30 mouse cellular contexts compared by ENCODE assay signal in the genomic region with DNA sequence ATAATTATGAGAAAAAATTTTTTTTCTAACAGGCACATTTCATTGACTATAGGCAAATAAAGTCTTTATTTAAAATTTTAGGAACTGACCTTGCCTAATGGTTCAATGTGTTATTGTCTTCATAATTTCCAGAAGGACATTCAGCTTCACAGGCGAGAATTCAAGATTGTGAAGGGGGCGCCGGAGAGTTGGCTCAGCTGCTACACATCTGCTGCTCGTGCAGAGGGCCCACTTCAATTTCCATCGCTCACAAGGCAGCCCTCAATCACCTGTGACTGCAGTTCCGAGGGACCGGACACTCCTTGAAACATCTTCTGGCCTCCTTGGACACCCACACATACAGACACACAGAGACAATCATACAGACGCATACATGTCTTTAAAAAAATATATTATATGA. TPM values are rescaled to one million over a fixed set of nuclear protein-coding genes. Genes with fewer than 3 reads are reported as not detected.
DNase-seq lines count a peak whose midpoint lies in the region; ATAC-seq and TF ChIP-seq lines count a peak whose summit lies in the region.
"Had no signal": no experiment of that assay in that cellular context is flagged by ENCODE, and none has a peak within 500 bp of the region (broad histone marks: within the 10 kb centered on the region; RNA-seq: fewer than 3 reads in every experiment).

No protein-coding gene starts in this region.

- 87% methylated on average over 8 of the region's 8 CpGs for WGBS in thymus, adult 2 months
- WGBS in stomach, postnatal 0 days, result 78% methylated on average over 8 of the region's 8 CpGs

- TF ChIP-seq RAD21 in MEL (IDR thresholded peaks at IDR 0.05; ENCODE audit: low read depth, low read length), result no peak; the same call in 1 of the 2 replicates

- no peaks in the 10 kb centered on the region for H3K9me3 ChIP-seq in MEL (replicated peaks; ENCODE audit: insufficient read depth, low read length)
- H3K9me3 ChIP-seq in stomach, postnatal 0 days (ENCODE audit: control insufficient read depth, low read length), result no peaks in the 10 kb centered on the region
- H3K9me3 ChIP-seq: forebrain, embryonic 10.5 days; heart, embryonic 12.5 days; heart, embryonic 15.5 days had no signal

- H3K36me3 ChIP-seq in thymus, adult 2 months (ENCODE audit: control insufficient read depth, insufficient read depth, low read length), result no peaks in the 10 kb centered on the region
- H3K36me3 ChIP-seq in MEL (ENCODE audit: control insufficient read depth in 1 of 2, insufficient read depth in 2 of 2, low read length in 2 of 2), result peaks cover 0 to 3% of the 10 kb centered on the region in 2 experiments; a peak in 2 of 4 replicates
- H3K36me3 ChIP-seq in stomach, postnatal 0 days (ENCODE audit: control insufficient read depth, insufficient read depth, low read length), result no peaks in the 10 kb centered on the region
- H3K36me3 ChIP-seq: forebrain, embryonic 10.5 days; heart, embryonic 12.5 days; heart, embryonic 15.5 days had no signal

- no peak for TF ChIP-seq CTCF in thymus, adult 2 months (IDR thresholded peaks at IDR 0.05; ENCODE audit: borderline replicate concordance, control insufficient read depth, extremely low read depth, insufficient read depth, low read length, poor library complexity)
- TF ChIP-seq CTCF in MEL (IDR thresholded peaks at IDR 0.05 in 2 of 3, conservative IDR thresholded peaks at IDR 0.05 in 1 of 3; ENCODE audit: control insufficient read depth in 1 of 3, insufficient read depth in 1 of 3, low read depth in 2 of 3, low read length in 3 of 3, poor library complexity in 1 of 3, severe bottlenecking in 1 of 3), result peak in 2 of 3 experiments; percentile 19 to 25; a peak in 3 of 6 replicates
- TF ChIP-seq CTCF in stomach, postnatal 0 days (IDR thresholded peaks at IDR 0.05; ENCODE audit: low read depth), result no peak

- no peak overlapping the region for H3K4me3 ChIP-seq in thymus, adult 2 months (ENCODE audit: control insufficient read depth, insufficient read depth, low read length)
- no peak overlapping the region for H3K4me3 ChIP-seq in MEL (ENCODE audit: control insufficient read depth in 1 of 2, insufficient read depth in 1 of 2, low read depth in 2 of 2, low read length in 2 of 2)
- no peak overlapping the region for H3K4me3 ChIP-seq in stomach, postnatal 0 days (ENCODE audit: low read depth, low read length)
- H3K4me3 ChIP-seq: forebrain, embryonic 10.5 days; gastrocnemius, adult 2 months; heart, embryonic 12.5 days; heart, embryonic 15.5 days had no signal

- H3K9ac ChIP-seq in MEL (ENCODE audit: control insufficient read depth, low read depth, low read length, poor library complexity, severe bottlenecking), result no peak overlapping the region
- H3K9ac ChIP-seq in stomach, postnatal 0 days (ENCODE audit: low read length), result no peak overlapping the region
- H3K9ac ChIP-seq: forebrain, postnatal 0 days; heart, embryonic 12.5 days; heart, embryonic 15.5 days; hindbrain, embryonic 14.5 days had no signal

- ATAC-seq in CD4-positive, CD25-positive, alpha-beta regulatory T cell, adult 4 months, result no peak
- no peak for ATAC-seq in stomach, postnatal 0 days (ENCODE audit: low FRiP score, low TSS enrichment)
- ATAC-seq: forebrain, embryonic 14.5 days; forebrain, postnatal 0 days; hindbrain, postnatal 0 days; inflammation-experienced regulatory T-cells, adult 6 months; Patski had no signal

- DNase-seq in embryo, embryonic 10 days (ENCODE audit: low spot score), result peak; percentile 9
- no peak for DNase-seq in embryo, embryonic 9.5 days (ENCODE audit: extremely low spot score)
- DNase-seq in thymus, adult 2 months, result peak; percentile 9
- no peak for DNase-seq in thymus, adult 18-20 months
- no peak for DNase-seq in MEL (ENCODE audit: low read depth, low spot score)
- peak; percentile 53 for DNase-seq in thymus, postnatal 4 days
- no peak for DNase-seq in stomach, postnatal 0 days (ENCODE audit: low spot score)
- DNase-seq: adrenal gland, adult 2 months; adrenal gland, postnatal 14 days; B cell, adult 2 months; cerebellum, adult 11 months; cerebellum, adult 2 months; cerebellum, adult 9-11 months; cerebellum, postnatal 25 days; embryo, embryonic 11 days; forebrain, postnatal 0 days; gastrocnemius, adult 2 months; gastrocnemius, postnatal 14 days; heart, adult 18-20 months; heart, postnatal 14 days; heart, postnatal 4 days had no signal

- H3K27ac ChIP-seq in thymus, adult 2 months (ENCODE audit: control insufficient read depth, insufficient read depth, low read length), result no peak overlapping the region
- no peak overlapping the region for H3K27ac ChIP-seq in MEL (ENCODE audit: control insufficient read depth, low read depth, low read length)
- no peak overlapping the region for H3K27ac ChIP-seq in stomach, postnatal 0 days (replicated peaks)
- H3K27ac ChIP-seq: forebrain, embryonic 10.5 days; gastrocnemius, adult 2 months; heart, embryonic 15.5 days; hindbrain, embryonic 14.5 days; hindbrain, postnatal 0 days had no signal

- TF ChIP-seq EP300 in MEL (IDR thresholded peaks at IDR 0.05; ENCODE audit: low read depth in 1 of 2, low read length in 2 of 2), result no peak
- no peak for TF ChIP-seq EP300 in stomach, postnatal 0 days (optimal IDR thresholded peaks at IDR 0.05)

- no peaks in the 10 kb centered on the region for H3K4me1 ChIP-seq in thymus, adult 2 months (replicated peaks; ENCODE audit: control insufficient read depth, insufficient read depth, low read length)
- H3K4me1 ChIP-seq in MEL (ENCODE audit: control insufficient read depth in 1 of 2, insufficient read depth in 2 of 2, low read length in 2 of 2), result peaks cover 2 to 3% of the 10 kb centered on the region in 2 experiments; a peak in 3 of 4 replicates
- no peaks in the 10 kb centered on the region for H3K4me1 ChIP-seq in stomach, postnatal 0 days (replicated peaks; ENCODE audit: control insufficient read depth, insufficient read depth)

- H3K27me3 ChIP-seq in thymus, adult 2 months (ENCODE audit: control insufficient read depth, insufficient read depth, low read length), result no peaks in the 10 kb centered on the region
- H3K27me3 ChIP-seq in MEL (ENCODE audit: control insufficient read depth in 1 of 2, insufficient read depth in 2 of 2, low read length in 2 of 2), result no peaks in the 10 kb centered on the region
- H3K27me3 ChIP-seq in stomach, postnatal 0 days (ENCODE audit: control insufficient read depth, insufficient read depth, low read length), result no peaks in the 10 kb centered on the region
- H3K27me3 ChIP-seq: heart, embryonic 12.5 days; heart, embryonic 15.5 days; Patski had no signal

- TF ChIP-seq POLR2A in thymus, adult 2 months (IDR thresholded peaks at IDR 0.05; ENCODE audit: control insufficient read depth, extremely low read depth, insufficient read depth, low read length, poor library complexity), result no peak
- no peak for TF ChIP-seq POLR2A in MEL (IDR thresholded peaks at IDR 0.05; ENCODE audit: control insufficient read depth in 1 of 2, insufficient read depth in 1 of 2, low read depth in 1 of 2, low read length in 2 of 2, poor library complexity in 1 of 2)

- no peaks in the 10 kb centered on the region for H3K79me2 ChIP-seq in MEL (ENCODE audit: control insufficient read depth, insufficient read depth, low read length, poor library complexity)

- H3K4me2 ChIP-seq in stomach, postnatal 0 days (replicated peaks; ENCODE audit: low read depth), result no peak overlapping the region
- H3K4me2 ChIP-seq: heart, embryonic 12.5 days; heart, embryonic 15.5 days; hindbrain, embryonic 14.5 days had no signal

TF ChIP-seq in MEL, 35 proteins besides CTCF, POLR2A, EP300 and RAD21:
- TF ChIP-seq GABPA (IDR thresholded peaks at IDR 0.05; ENCODE audit: low read depth, low read length), result no peak
- TF ChIP-seq RCOR1 (IDR thresholded peaks at IDR 0.05; ENCODE audit: low read depth, low read length), result no peak
- no peak for TF ChIP-seq BHLHE40 (IDR thresholded peaks at IDR 0.05; ENCODE audit: borderline replicate concordance, low read depth, low read length)

RNA-seq across cellular contexts. Expression of gene Egln3, which starts 23.9 kb away (rescaled TPM):
- 22.2 and 26.1 TPM in 2 replicates for polyA plus RNA-seq in thymus, adult 2 months (2012; rRNA removed)
- total RNA-seq in MEL (2012; rRNA removed), result 3.2 and 13.9 TPM in 2 replicates
- polyA plus RNA-seq in MEL (2012; ENCODE audit: insufficient read depth in 1 of 2, insufficient read length in 2 of 2, low read depth in 1 of 2, low replicate concordance in 2 of 2, missing spikeins in 1 of 2), result 10 to 100 TPM in 1 of 2 experiments, not detected in 1; 30.1 TPM
- polyA plus RNA-seq in CD4-positive, CD25-positive, alpha-beta regulatory T cell, adult 4 months (2017; shearing (Covaris generic)), result 1 to 10 TPM; 1.7 TPM
- polyA plus RNA-seq in stomach, postnatal 0 days (2015; fragmentation: Nextera tagmentation; extraction: Ambion mirVana), result 78.8 and 80.3 TPM in 2 replicates

Comparison
In these comparisons a context has a peak if more than half of its experiments do, and no peak if none do; other contexts are left out.
1. DNase-seq: peak in embryo, embryonic 10 days (single experiment), thymus, adult 2 months (single experiment) and thymus, postnatal 4 days (single experiment); none in embryo, embryonic 9.5 days (single experiment), thymus, adult 18-20 months (0 of 2), MEL (single experiment) and stomach, postnatal 0 days (single experiment).
2. CTCF ChIP-seq: peak in MEL (2 of 3); none in thymus, adult 2 months (single experiment) and stomach, postnatal 0 days (single experiment).